ENCODE assay signal across 8 mouse cellular contexts in the genomic region with DNA sequence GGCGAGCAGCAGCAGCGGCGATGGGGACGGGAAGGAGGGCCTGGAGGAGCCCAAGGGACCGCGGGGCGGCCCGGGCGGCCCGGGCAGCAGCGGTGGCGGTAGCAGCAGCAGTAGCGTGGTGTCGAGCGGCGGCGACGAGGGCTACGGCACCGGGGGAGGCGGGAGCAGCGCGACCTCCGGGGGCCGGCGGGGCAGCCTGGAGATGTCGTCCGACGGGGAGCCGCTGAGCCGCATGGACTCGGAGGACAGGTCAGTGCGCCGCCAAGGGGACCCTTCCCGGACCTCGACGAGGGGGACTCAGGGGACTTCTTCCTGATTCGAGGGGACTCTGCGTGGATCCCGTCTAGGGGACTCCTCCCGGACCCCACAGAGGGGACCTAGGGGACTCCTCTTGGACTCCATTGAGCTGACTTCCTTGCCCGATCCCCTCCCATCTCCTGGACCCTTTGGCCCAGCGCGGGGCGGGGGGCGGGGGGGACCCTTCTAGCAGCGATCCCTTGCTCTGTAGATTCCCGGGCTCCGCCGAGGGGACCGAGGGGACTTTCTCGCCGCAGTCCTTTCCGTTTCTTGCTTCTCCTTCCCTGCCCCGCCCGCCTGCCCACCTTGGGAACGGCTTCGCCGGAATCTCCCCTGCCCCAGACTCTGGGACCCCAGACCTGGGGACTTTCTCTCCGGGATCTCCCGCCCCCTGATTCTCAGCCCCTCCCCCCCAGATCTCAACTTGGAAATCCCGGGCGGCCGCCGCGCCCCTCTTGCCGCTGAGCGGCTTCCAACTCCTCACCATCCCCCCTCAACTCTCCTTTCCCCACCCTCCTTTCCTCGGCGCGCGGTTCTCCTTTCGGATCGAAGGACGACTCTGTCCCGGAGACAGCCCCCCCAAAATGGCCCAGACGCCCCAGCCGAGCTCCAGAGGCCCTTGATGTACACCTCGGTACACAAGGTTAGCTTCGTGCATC. TPM values are rescaled to one million over a fixed set of nuclear protein-coding genes. Genes with fewer than 3 reads are reported as not detected.
DNase-seq lines count a peak whose midpoint lies in the region; ATAC-seq and TF ChIP-seq lines count a peak whose summit lies in the region.

No protein-coding gene starts in this region.

- no peaks in the 10 kb centered on the region for H3K27me3 ChIP-seq in hindbrain, embryonic 16.5 days (replicated peaks; ENCODE audit: control insufficient read depth, insufficient read depth, low read length)
- no peaks in the 10 kb centered on the region for H3K27me3 ChIP-seq in liver, postnatal 0 days (ENCODE audit: insufficient read depth, low read length)
- no peaks in the 10 kb centered on the region for H3K27me3 ChIP-seq in neural tube, embryonic 12.5 days (replicated peaks)
- H3K27me3 ChIP-seq in thymus, adult 2 months (ENCODE audit: control insufficient read depth, insufficient read depth, low read length): no peaks in the 10 kb centered on the region

- ATAC-seq in hindbrain, embryonic 16.5 days: peak; percentile 32
- no peak for ATAC-seq in liver, postnatal 0 days
- ATAC-seq in neural tube, embryonic 12.5 days (ENCODE audit: low FRiP score, low read depth): peak; percentile 53

- peaks cover 30% of the 10 kb centered on the region for H3K4me1 ChIP-seq in hindbrain, embryonic 16.5 days (ENCODE audit: control insufficient read depth, insufficient read depth, low read depth, low read length)
- peaks cover 25% of the 10 kb centered on the region for H3K4me1 ChIP-seq in liver, postnatal 0 days (ENCODE audit: insufficient read depth)
- peaks cover 27% of the 10 kb centered on the region for H3K4me1 ChIP-seq in neural tube, embryonic 12.5 days
- peaks cover 36% of the 10 kb centered on the region for H3K4me1 ChIP-seq in thymus, adult 2 months (replicated peaks; ENCODE audit: control insufficient read depth, insufficient read depth, low read length)

- no peaks in the 10 kb centered on the region for H3K36me3 ChIP-seq in hindbrain, embryonic 16.5 days (ENCODE audit: control insufficient read depth, insufficient read depth, low read length)
- no peaks in the 10 kb centered on the region for H3K36me3 ChIP-seq in liver, postnatal 0 days (replicated peaks; ENCODE audit: insufficient read depth, low read length)
- H3K36me3 ChIP-seq in neural tube, embryonic 12.5 days: no peaks in the 10 kb centered on the region
- no peaks in the 10 kb centered on the region for H3K36me3 ChIP-seq in thymus, adult 2 months (ENCODE audit: control insufficient read depth, insufficient read depth, low read length)

- DNase-seq in layer of hippocampus, adult 2 months (ENCODE audit: low spot score in 2 of 2): no peak
- DNase-seq in layer of hippocampus, adult 9-11 months: no peak
- DNase-seq in cerebellum, postnatal 10 days: peak; percentile 62 to 63
- peak; percentile 49 for DNase-seq in gastrocnemius, adult 2 months
- peak; percentile 58 for DNase-seq in liver, postnatal 0 days
- peak; percentile 60 for DNase-seq in thymus, adult 2 months

- peak overlapping the region; percentile 79 for H3K4me3 ChIP-seq in layer of hippocampus, adult 2 months
- peak overlapping the region; percentile 93 for H3K4me3 ChIP-seq in gastrocnemius, adult 2 months
- peak overlapping the region; percentile 95 for H3K4me3 ChIP-seq in hindbrain, embryonic 16.5 days (ENCODE audit: low read length)
- peak overlapping the region; percentile 73 for H3K4me3 ChIP-seq in liver, postnatal 0 days (ENCODE audit: low read depth, low read length)
- peak overlapping the region; percentile 98 for H3K4me3 ChIP-seq in neural tube, embryonic 12.5 days
- peak overlapping the region; percentile 98 for H3K4me3 ChIP-seq in thymus, adult 2 months (ENCODE audit: control insufficient read depth, insufficient read depth, low read length)

- peak overlapping the region; percentile 77 for H3K4me2 ChIP-seq in hindbrain, embryonic 16.5 days (ENCODE audit: low read length)
- peak overlapping the region; percentile 96 for H3K4me2 ChIP-seq in liver, postnatal 0 days (ENCODE audit: low read depth, low read length)
- peak overlapping the region; percentile 81 for H3K4me2 ChIP-seq in neural tube, embryonic 12.5 days (replicated peaks)

- no peaks in the 10 kb centered on the region for H3K9me3 ChIP-seq in hindbrain, embryonic 16.5 days (ENCODE audit: control insufficient read depth, low read length)
- H3K9me3 ChIP-seq in liver, postnatal 0 days (ENCODE audit: low read length): no peaks in the 10 kb centered on the region
- H3K9me3 ChIP-seq in neural tube, embryonic 12.5 days: no peaks in the 10 kb centered on the region

- intact Hi-C loops in gastrocnemius, adult 2 months (cut with DNase I): no loop called here

- no peak for TF ChIP-seq CTCF in layer of hippocampus, adult 2 months (conservative IDR thresholded peaks at IDR 0.05)
- no peak for TF ChIP-seq CTCF in gastrocnemius, adult 2 months (IDR thresholded peaks at IDR 0.05)
- TF ChIP-seq CTCF in liver, postnatal 0 days (IDR thresholded peaks at IDR 0.05; ENCODE audit: low read depth): no peak
- no peak for TF ChIP-seq CTCF in thymus, adult 2 months (IDR thresholded peaks at IDR 0.05; ENCODE audit: borderline replicate concordance, control insufficient read depth, extremely low read depth, insufficient read depth, low read length, poor library complexity)

- H3K9ac ChIP-seq in hindbrain, embryonic 16.5 days (ENCODE audit: low read depth, low read length): peak overlapping the region; percentile 97
- H3K9ac ChIP-seq in liver, postnatal 0 days (replicated peaks): peak overlapping the region; percentile 97
- H3K9ac ChIP-seq in neural tube, embryonic 12.5 days: peak overlapping the region; percentile 95

- no peak for TF ChIP-seq EP300 in liver, postnatal 0 days (IDR thresholded peaks at IDR 0.05; ENCODE audit: low read depth)

- peak overlapping the region; percentile 99 for H3K27ac ChIP-seq in layer of hippocampus, adult 2 months
- H3K27ac ChIP-seq in gastrocnemius, adult 2 months: peak overlapping the region; percentile 95
- H3K27ac ChIP-seq in hindbrain, embryonic 16.5 days (ENCODE audit: low read depth, low read length): peak overlapping the region; percentile 99
- peak overlapping the region; percentile 86 for H3K27ac ChIP-seq in liver, postnatal 0 days (ENCODE audit: low read depth)
- H3K27ac ChIP-seq in neural tube, embryonic 12.5 days: peak overlapping the region; percentile 89
- peak overlapping the region; percentile 62 for H3K27ac ChIP-seq in thymus, adult 2 months (ENCODE audit: control insufficient read depth, insufficient read depth, low read length)

- WGBS in hindbrain, embryonic 16.5 days: 0% methylated on average over 62 of the region's 80 CpGs
- WGBS in liver, postnatal 0 days (ENCODE audit: insufficient replicate concordance): 2% methylated on average over 51 of the region's 80 CpGs
- under 1% methylated on average over 79 of the region's 80 CpGs for WGBS in neural tube, embryonic 12.5 days
- under 1% methylated on average over 78 of the region's 80 CpGs for WGBS in thymus, adult 2 months

- TF ChIP-seq POLR2A in thymus, adult 2 months (IDR thresholded peaks at IDR 0.05; ENCODE audit: control insufficient read depth, extremely low read depth, insufficient read depth, low read length, poor library complexity): no peak

RNA-seq across cellular contexts. Expression of a gene that starts 1.9 kb away (rescaled TPM):
- 10 to 100 TPM; 52.3 to 61.4 TPM for total RNA-seq in layer of hippocampus, adult 2 months (2021)
- 10 to 100 TPM; 32.2 to 32.9 TPM for total RNA-seq in gastrocnemius, adult 2 months (2021)
- 6.2 and 7.7 TPM in 2 replicates for polyA plus RNA-seq in hindbrain, embryonic 16.5 days (2015; fragmentation: Nextera tagmentation; extraction: Ambion mirVana)
- polyA plus RNA-seq in liver, postnatal 0 days (2015; fragmentation: Nextera tagmentation; extraction: Ambion mirVana): 3.5 and 3.7 TPM in 2 replicates
- 12.8 and 12.9 TPM in 2 replicates for polyA plus RNA-seq in neural tube, embryonic 12.5 days (2016; fragmentation: Nextera tagmentation; extraction: Ambion mirVana)
- polyA plus RNA-seq in thymus, adult 2 months (2012; rRNA removed): 56.9 and 74.2 TPM in 2 replicates

Comparison
In these comparisons a context has a peak if more than half of its experiments do, and no peak if none do; other contexts are left out.
1. DNase-seq: peak in cerebellum, postnatal 10 days (2 of 2), gastrocnemius, adult 2 months (single experiment), liver, postnatal 0 days (single experiment) and thymus, adult 2 months (single experiment); none in layer of hippocampus, adult 2 months (0 of 2) and layer of hippocampus, adult 9-11 months (single experiment).
2. Peak in every context shown above with its lines, with median percentiles within 50 percentile points of each other: H3K27ac ChIP-seq, H3K4me3 ChIP-seq, H3K4me2 ChIP-seq and H3K9ac ChIP-seq.